Mouse (Mus musculus) E14TG2a.4 (cell line): Measurements from ENCODE around the gene E030025P04Rik.

Experiments
- CTCF ChIP-seq: conservative IDR thresholded peaks from 2 replicates; pipeline ENCODE4 v1.5.1; 2014; ENCODE audit warnings: low read length
- POU5F1 ChIP-seq: IDR thresholded peaks from 2 replicates; pipeline ENCODE4 v1.6.1; 2014; ENCODE audit warnings: low read length, borderline replicate concordance

DNA sequence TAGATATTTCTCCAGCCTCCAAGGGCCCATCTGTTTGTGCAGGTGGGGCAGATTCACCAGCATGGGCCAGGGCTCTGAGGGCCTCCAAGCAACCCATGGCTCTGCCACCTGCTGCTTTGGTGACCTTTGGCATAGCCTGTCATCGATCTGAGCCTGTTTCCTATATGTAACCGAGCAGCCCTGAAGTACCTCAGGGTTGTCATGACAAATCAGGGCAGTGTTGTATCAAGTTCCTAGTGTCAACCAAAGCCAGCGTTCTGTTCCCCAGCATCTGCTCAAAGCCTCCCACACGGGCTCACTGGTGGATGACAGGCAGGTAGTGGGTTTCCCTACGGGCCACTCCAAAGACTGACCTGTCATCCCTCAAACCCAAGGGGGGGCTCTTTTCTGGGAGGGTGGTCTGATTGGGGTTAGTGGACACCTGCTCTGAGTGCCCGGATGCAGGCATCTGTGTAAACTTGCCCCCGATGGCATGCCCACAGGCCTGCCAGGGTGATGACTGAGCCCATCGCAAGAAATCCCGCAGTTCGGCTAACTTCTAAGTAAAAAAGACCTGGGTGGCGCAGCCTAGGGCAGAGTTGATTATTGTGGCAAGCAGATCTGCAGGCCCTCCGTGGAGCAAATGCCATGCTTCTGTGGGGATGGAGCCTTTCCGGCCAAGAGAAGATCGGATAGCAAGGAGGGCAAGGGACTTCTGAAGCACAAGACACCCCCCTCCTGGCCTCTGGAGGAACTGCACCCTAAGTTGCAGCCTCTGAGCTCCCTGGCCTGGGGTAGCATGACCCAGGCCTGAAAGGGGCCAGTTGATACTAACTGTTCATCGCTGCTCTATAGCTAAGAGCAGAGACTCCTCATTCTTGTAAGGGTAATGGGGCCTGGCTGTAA, 48.7 kb upstream of the E030025P04Rik start:
- peak; percentile 67 for TF ChIP-seq CTCF
- no peak for TF ChIP-seq POU5F1
